Mouse (Mus musculus) midbrain, embryonic 13.5 days (tissue): ENCODE results near the gene Rnf217. TPM values are rescaled to one million over a fixed set of nuclear protein-coding genes. Genes with fewer than 3 reads are reported as not detected.
A peak's percentile ranks its signal among the peaks of the same experiment; 100 is the strongest.

Experiments used
- ATAC-seq: fragments of 200-750 bp; cut with Nextera tagmentation; 2 replicates; pipeline ENCODE4 v1.8.0; 2017; ENCODE audit warnings: mild to moderate bottlenecking, moderate TSS enrichment, moderate library complexity
- H3K27ac ChIP-seq: fragments of 300-500 bp; sonication (generic); 2 replicates; pipeline ENCODE4 v1.5.1; 2015; ENCODE audit warnings: inconsistent platforms, mild to moderate bottlenecking, moderate library complexity
- H3K27me3 ChIP-seq: fragments of 300-500 bp; sonication (generic); 2 replicates; pipeline ENCODE4 v1.6.1; 2015; ENCODE audit warnings: mild to moderate bottlenecking, inconsistent platforms
- H3K36me3 ChIP-seq: fragments of 300-500 bp; sonication (generic); 2 replicates; pipeline ENCODE4 v1.6.1; 2015; ENCODE audit warnings: mild to moderate bottlenecking, inconsistent platforms
- H3K4me1 ChIP-seq: fragments of 300-500 bp; sonication (generic); replicated peaks from 2 replicates; pipeline ENCODE4 v1.6.1; 2015; ENCODE audit warnings: inconsistent platforms
- H3K4me2 ChIP-seq: fragments of 300-500 bp; sonication (generic); replicated peaks from 2 replicates; pipeline ENCODE4 v1.6.1; 2015; ENCODE audit warnings: moderate library complexity, mild to moderate bottlenecking, inconsistent platforms
- H3K4me3 ChIP-seq: fragments of 300-500 bp; sonication (generic); replicated peaks from 2 replicates; pipeline ENCODE4 v1.5.1; 2015; ENCODE audit warnings: mild to moderate bottlenecking, inconsistent platforms
- H3K9ac ChIP-seq: fragments of 300-500 bp; sonication (generic); replicated peaks from 2 replicates; pipeline ENCODE4 v1.6.1; 2015; ENCODE audit warnings: mild to moderate bottlenecking, inconsistent platforms
- H3K9me3 ChIP-seq: fragments of 300-500 bp; sonication (generic); 2 replicates; pipeline ENCODE4 v1.6.1; 2016; ENCODE audit warnings: mild to moderate bottlenecking, inconsistent platforms
- WGBS: fragments of 180-500 bp; shearing (Covaris S2); methylation state at CpG from one replicate; pipeline ENCODE4 v1.1.7; 2015; 5-methylcytosine and 5-hydroxymethylcytosine counted together
- polyA plus RNA-seq: library from polyadenylated mRNA; unstranded; fragments of >200 nt; fragmentation: Nextera tagmentation; extraction: Ambion mirVana; gene quantifications from 2 replicates; pipeline ENCODE4 v1.2.1, GENCODE M21; 2015

Rnf217 gene
- polyA plus RNA-seq, 1 experiment from 2014 or later: 1.4 TPM

GRCm38 (mm10) chr10:31597886-31598285, 11.1 kb downstream of the Rnf217 start:
- Histone ChIP-seq H3K27me3 (no peaks in the 10 kb centered on the region), H3K4me2 (no peak overlapping the region), H3K36me3 (no peaks in the 10 kb centered on the region), H3K4me1 (peaks cover 7% of the 10 kb centered on the region), H3K27ac (no peak overlapping the region), H3K4me3 (no peak overlapping the region), H3K9me3 (no peaks in the 10 kb centered on the region), H3K9ac (no peak overlapping the region)
- WGBS: 94% methylated on average over 2 of the region's 2 CpGs
- ATAC-seq: no peak

- no peak overlapping the region for H3K4me3 ChIP-seq
- H3K9ac ChIP-seq: no peak overlapping the region
- no peaks in the 10 kb centered on the region for H3K27me3 ChIP-seq
- H3K4me1 ChIP-seq: peaks cover 17% of the 10 kb centered on the region
- no peak overlapping the region for H3K27ac ChIP-seq
- ATAC-seq: no peak
- H3K9me3 ChIP-seq: no peaks in the 10 kb centered on the region
- H3K36me3 ChIP-seq: no peaks in the 10 kb centered on the region
- WGBS: 39% methylated on average over 4 of the region's 4 CpGs
- no peak overlapping the region for H3K4me2 ChIP-seq
Observed at GRCm38 (mm10) chr10:31596804-31597203, 12.2 kb downstream of the Rnf217 start.

- Histone ChIP-seq H3K9ac (no peak overlapping the region), H3K4me2 (no peak overlapping the region), H3K36me3 (no peaks in the 10 kb centered on the region), H3K27ac (no peak overlapping the region), H3K27me3 (no peaks in the 10 kb centered on the region), H3K4me3 (no peak overlapping the region), H3K4me1 (peaks cover 17% of the 10 kb centered on the region), H3K9me3 (no peaks in the 10 kb centered on the region)
- WGBS: 74% methylated on average over 4 of the region's 4 CpGs
- ATAC-seq: no peak
Observed at GRCm38 (mm10) chr10:31595326-31595725, 13.7 kb downstream of the Rnf217 start.

GRCm38 (mm10) chr10:31592741-31593524, 16.1 kb downstream of the Rnf217 start:
- no peak overlapping the region for H3K9ac ChIP-seq
- peak; percentile 89 for ATAC-seq

GRCm38 (mm10) chr10:31592095-31592740, 16.8 kb downstream of the Rnf217 start:
- Histone ChIP-seq H3K36me3 (no peaks in the 10 kb centered on the region), H3K9ac (no peak overlapping the region), H3K4me3 (no peak overlapping the region), H3K9me3 (no peaks in the 10 kb centered on the region), H3K27me3 (no peaks in the 10 kb centered on the region), H3K4me1 (peaks cover 17% of the 10 kb centered on the region), H3K27ac (peak overlapping the region; percentile 70), H3K4me2 (no peak overlapping the region)
- peak; percentile 55 for ATAC-seq
- 68% methylated on average over 3 of the region's 3 CpGs for WGBS

More at GRCm38 (mm10) chr10:31592741-31593524, 16.1 kb downstream of the Rnf217 start:
- 51% methylated on average over 9 of the region's 9 CpGs for WGBS
- Histone ChIP-seq H3K27ac (peak overlapping the region; percentile 70), H3K9me3 (no peaks in the 10 kb centered on the region), H3K4me1 (peaks cover 17% of the 10 kb centered on the region), H3K4me3 (no peak overlapping the region), H3K27me3 (no peaks in the 10 kb centered on the region), H3K36me3 (no peaks in the 10 kb centered on the region), H3K4me2 (0 out of 2 replicates have a peak overlapping the region, but pooled peaks have one; percentile 2)

- ATAC-seq: no peak
- Histone ChIP-seq H3K27ac (no peak overlapping the region), H3K9ac (no peak overlapping the region), H3K4me2 (no peak overlapping the region), H3K9me3 (no peaks in the 10 kb centered on the region), H3K27me3 (no peaks in the 10 kb centered on the region), H3K4me1 (no peaks in the 10 kb centered on the region), H3K4me3 (no peak overlapping the region), H3K36me3 (no peaks in the 10 kb centered on the region)
- 96% methylated on average over 4 of the region's 4 CpGs for WGBS
Observed at GRCm38 (mm10) chr10:31580722-31581121, 28.3 kb downstream of the Rnf217 start.

- Histone ChIP-seq H3K4me2 (no peak overlapping the region), H3K9me3 (no peaks in the 10 kb centered on the region), H3K9ac (no peak overlapping the region), H3K4me1 (no peaks in the 10 kb centered on the region), H3K27ac (no peak overlapping the region), H3K4me3 (no peak overlapping the region), H3K36me3 (no peaks in the 10 kb centered on the region), H3K27me3 (no peaks in the 10 kb centered on the region)
- WGBS: 92% methylated on average over 1 of the region's 1 CpGs
- ATAC-seq: no peak
Observed at GRCm38 (mm10) chr10:31580073-31580472, 28.9 kb downstream of the Rnf217 start.

- Histone ChIP-seq H3K27me3 (no peaks in the 10 kb centered on the region), H3K36me3 (no peaks in the 10 kb centered on the region), H3K9me3 (no peaks in the 10 kb centered on the region), H3K27ac (no peak overlapping the region), H3K4me1 (no peaks in the 10 kb centered on the region), H3K4me2 (no peak overlapping the region), H3K4me3 (no peak overlapping the region), H3K9ac (no peak overlapping the region)
- 91% methylated on average over 4 of the region's 4 CpGs for WGBS
- ATAC-seq: no peak
Observed at GRCm38 (mm10) chr10:31573267-31573666, 35.7 kb downstream of the Rnf217 start.

GRCm38 (mm10) chr10:31557311-31557710, 51.7 kb downstream of the Rnf217 start:
- ATAC-seq: no peak
- Histone ChIP-seq H3K27ac (no peak overlapping the region), H3K36me3 (no peaks in the 10 kb centered on the region)

GRCm38 (mm10) chr10:31555433-31555960, 53.5 kb downstream of the Rnf217 start:
- Histone ChIP-seq H3K9me3 (no peaks in the 10 kb centered on the region), H3K4me1 (no peaks in the 10 kb centered on the region; the same call in 1 of the 2 replicates), H3K36me3 (no peaks in the 10 kb centered on the region), H3K9ac (no peak overlapping the region), H3K27me3 (no peaks in the 10 kb centered on the region), H3K27ac (no peak overlapping the region), H3K4me2 (no peak overlapping the region), H3K4me3 (no peak overlapping the region)
- WGBS: 90% methylated on average over 6 of the region's 6 CpGs
- ATAC-seq: no peak

More at GRCm38 (mm10) chr10:31557311-31557710, 51.7 kb downstream of the Rnf217 start:
- Histone ChIP-seq H3K9ac (no peak overlapping the region), H3K4me2 (no peak overlapping the region), H3K27me3 (no peaks in the 10 kb centered on the region), H3K9me3 (no peaks in the 10 kb centered on the region), H3K4me3 (no peak overlapping the region), H3K4me1 (no peaks in the 10 kb centered on the region)
- 89% methylated on average over 2 of the region's 2 CpGs for WGBS

GRCm38 (mm10) chr10:31553302-31553701, 55.7 kb downstream of the Rnf217 start:
- Histone ChIP-seq H3K27me3 (no peaks in the 10 kb centered on the region), H3K4me2 (no peak overlapping the region), H3K4me3 (no peak overlapping the region), H3K4me1 (no peaks in the 10 kb centered on the region; the same call in 1 of the 2 replicates), H3K27ac (no peak overlapping the region), H3K9me3 (no peaks in the 10 kb centered on the region), H3K9ac (no peak overlapping the region), H3K36me3 (no peaks in the 10 kb centered on the region)
- WGBS: 90% methylated on average over 4 of the region's 4 CpGs
- no peak for ATAC-seq

- Histone ChIP-seq H3K4me1 (no peaks in the 10 kb centered on the region; the same call in 1 of the 2 replicates), H3K27me3 (no peaks in the 10 kb centered on the region), H3K9me3 (no peaks in the 10 kb centered on the region), H3K36me3 (no peaks in the 10 kb centered on the region), H3K9ac (no peak overlapping the region), H3K4me3 (no peak overlapping the region), H3K4me2 (no peak overlapping the region), H3K27ac (peak overlapping the region; percentile 35; the same call in 1 of the 2 replicates)
- no peak; the same call in 1 of the 2 replicates for ATAC-seq
- 89% methylated on average over 7 of the region's 7 CpGs for WGBS
Observed at GRCm38 (mm10) chr10:31551850-31552249, 57.1 kb downstream of the Rnf217 start.
